Mouse (Mus musculus) lung, embryonic 15.5 days (tissue): ENCODE measurements around the gene Olfr297. TPM values are rescaled to one million over a fixed set of nuclear protein-coding genes. Genes with fewer than 3 reads are reported as not detected.

Source experiments
- ATAC-seq: fragments of 200-750 bp; cut with Nextera tagmentation; 2 replicates; pipeline ENCODE4 v1.8.0; 2017; ENCODE audit warnings: moderate number of reproducible peaks, borderline replicate concordance; ENCODE audit not compliant: low FRiP score, low TSS enrichment; ENCODE audit errors: extremely low read depth
- H3K27ac ChIP-seq: fragments of 300-500 bp; sonication (generic); 2 replicates; pipeline ENCODE4 v1.5.1; 2015; ENCODE audit warnings: moderate library complexity, mild to moderate bottlenecking, inconsistent platforms
- H3K27me3 ChIP-seq: fragments of 300-500 bp; sonication (generic); 2 replicates; pipeline ENCODE4 v1.6.1; 2015; ENCODE audit warnings: inconsistent platforms
- H3K36me3 ChIP-seq: fragments of 300-500 bp; sonication (generic); 2 replicates; pipeline ENCODE4 v1.6.1; 2015; ENCODE audit warnings: inconsistent platforms
- H3K4me1 ChIP-seq: fragments of 300-500 bp; sonication (generic); 2 replicates; pipeline ENCODE4 v1.6.1; 2015; ENCODE audit warnings: inconsistent platforms
- H3K4me2 ChIP-seq: fragments of 300-500 bp; sonication (generic); 2 replicates; pipeline ENCODE4 v1.6.1; 2015; ENCODE audit warnings: inconsistent platforms, mild to moderate bottlenecking, moderate library complexity
- H3K4me3 ChIP-seq: fragments of 300-500 bp; sonication (generic); 2 replicates; pipeline ENCODE4 v1.5.1; 2015; ENCODE audit warnings: mild to moderate bottlenecking, inconsistent platforms
- H3K9ac ChIP-seq: fragments of 300-500 bp; sonication (generic); 2 replicates; pipeline ENCODE4 v1.6.1; 2015; ENCODE audit warnings: inconsistent platforms
- H3K9me3 ChIP-seq: fragments of 300-500 bp; sonication (generic); 2 replicates; pipeline ENCODE4 v1.6.1; 2016; ENCODE audit warnings: inconsistent platforms
- WGBS: fragments of 180-500 bp; shearing (Covaris S2); methylation state at CpG from one replicate; pipeline ENCODE4 v1.1.7; 2015; 5-methylcytosine and 5-hydroxymethylcytosine counted together
- polyA plus RNA-seq: library from polyadenylated mRNA; unstranded; fragments of >200 nt; fragmentation: Nextera tagmentation; extraction: Ambion mirVana; gene quantifications from 2 replicates; pipeline ENCODE4 v1.2.1, GENCODE M21; 2015

The Olfr297 gene
- not detected in 2 replicates for polyA plus RNA-seq

DNA sequence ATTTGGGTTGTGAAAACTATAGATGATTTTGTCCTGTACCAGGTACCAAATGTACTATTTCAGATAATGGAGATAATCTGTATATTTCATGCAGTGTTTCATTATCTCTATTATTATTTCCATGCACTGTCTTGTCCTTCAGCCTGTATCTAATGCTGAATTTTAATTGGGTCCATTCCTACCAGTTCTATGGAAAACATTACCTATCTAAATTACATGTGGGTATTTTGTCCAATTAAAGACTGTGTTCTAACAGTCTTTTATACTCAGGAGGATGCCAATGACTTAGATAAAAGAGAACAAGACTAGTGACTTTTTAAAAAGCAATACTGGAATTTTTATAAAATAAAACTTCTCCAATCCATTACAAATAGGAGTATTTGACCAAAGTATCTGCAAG is at the start of gene Olfr297:
Olfr297 (plus strand) TSS at position 301 of the 400 bp plus-strand sequence.
- no peak within 1 kb of the TSS for H3K9ac ChIP-seq
- H3K4me2 ChIP-seq = no peak within 1 kb of the TSS
- no peak within 1 kb of the TSS for H3K27ac ChIP-seq
- ATAC-seq = no peak
- H3K4me1 ChIP-seq = no peaks in the 10 kb centered on the region
- H3K36me3 ChIP-seq = no peaks in the 10 kb centered on the region
- no peaks in the 10 kb centered on the region for H3K9me3 ChIP-seq
- H3K4me3 ChIP-seq = no peak within 1 kb of the TSS
- no peaks in the 10 kb centered on the region for H3K27me3 ChIP-seq

DNA sequence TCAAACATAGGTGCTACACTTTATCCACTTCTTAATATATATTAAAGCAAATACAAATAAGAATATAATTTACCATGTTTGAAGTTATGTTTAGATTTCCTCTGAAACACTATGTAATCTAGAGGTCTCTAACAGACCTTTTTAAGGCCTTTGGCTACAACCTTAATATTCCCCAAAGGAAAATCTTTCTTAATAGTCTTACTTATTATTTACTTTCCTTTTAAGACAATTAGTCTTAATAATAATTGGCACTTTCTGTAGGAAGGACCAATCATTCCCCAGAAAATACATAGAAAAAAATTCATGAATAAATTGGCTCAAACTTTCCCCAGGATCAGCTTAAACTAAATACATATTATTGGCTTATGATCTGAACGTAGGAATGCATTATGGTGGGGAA is 27.4 kb upstream of the Olfr297 start, which contains the start of gene Olfr298:
Olfr298 (minus strand) TSS at position 101 of the 400 bp plus-strand sequence.
- Histone ChIP-seq H3K9ac (no peak within 1 kb of the TSS), H3K27ac (no peak within 1 kb of the TSS), H3K9me3 (no peaks in the 10 kb centered on the region), H3K27me3 (no peaks in the 10 kb centered on the region), H3K4me1 (no peaks in the 10 kb centered on the region), H3K36me3 (no peaks in the 10 kb centered on the region), H3K4me2 (no peak within 1 kb of the TSS), H3K4me3 (no peak within 1 kb of the TSS)
- ATAC-seq = no peak
- 88% methylated on average over 1 of the region's 1 CpGs for WGBS

Other genes with a start within 250 kb of the Olfr297 start
- not detected in 2 replicates for gene Olfr310, start 242.8 kb upstream of the Olfr297 start, polyA plus RNA-seq
- not detected in 2 replicates for gene Olfr309, start 206.3 kb upstream of the Olfr297 start, polyA plus RNA-seq
- gene Olfr308, start 194.3 kb upstream of the Olfr297 start, polyA plus RNA-seq = not detected in 2 replicates
- gene Olfr307, start 182.4 kb upstream of the Olfr297 start, polyA plus RNA-seq = not detected in 2 replicates
- gene Olfr305, start 153.0 kb upstream of the Olfr297 start, polyA plus RNA-seq = not detected in 2 replicates
- gene Olfr304, start 133.3 kb upstream of the Olfr297 start, polyA plus RNA-seq = not detected in 2 replicates
- not detected in 2 replicates for gene Olfr303, start 122.2 kb upstream of the Olfr297 start, polyA plus RNA-seq
- not detected in 2 replicates for gene Olfr301, start 116.1 kb upstream of the Olfr297 start, polyA plus RNA-seq
- gene Olfr299, start 60.0 kb upstream of the Olfr297 start, polyA plus RNA-seq = not detected in 2 replicates
- gene Olfr298, start 27.5 kb upstream of the Olfr297 start, polyA plus RNA-seq = not detected in 2 replicates
- gene Olfr295, start 63.9 kb downstream of the Olfr297 start, polyA plus RNA-seq = not detected in 2 replicates
- gene Olfr294, start 96.7 kb downstream of the Olfr297 start, polyA plus RNA-seq = not detected in 2 replicates
- gene Olfr293, start 129.1 kb downstream of the Olfr297 start, polyA plus RNA-seq = not detected in 2 replicates
- gene Olfr292, start 168.4 kb downstream of the Olfr297 start, polyA plus RNA-seq = not detected in 2 replicates